Mouse (Mus musculus) left cerebral cortex, postnatal 25 days (tissue): Measurements from ENCODE around the gene Ntm. TPM values are rescaled to one million over a fixed set of nuclear protein-coding genes. Genes with fewer than 3 reads are reported as not detected.

Source experiments
- DNase-seq, 2 experiments: peaks; one replicate each; pipeline ENCODE4 v3.0.0; 2022; ENCODE audit warnings: low spot score in 2 of 2, mixed read lengths in 1 of 2
- intact Hi-C: fragments of 180-260 bp; cut with DNase I; formaldehyde crosslinking; loops from one replicate; pipeline ENCODE4 v1.15.1; 2025
- total RNA-seq, 2 experiments: library from RNA; stranded (reverse); gene quantifications; 2 replicates each; pipeline ENCODE4 v1.2.3; 2021

The Ntm gene
- total RNA-seq, 2 experiments from 2014 or later: 288 to 306 TPM

DNA sequence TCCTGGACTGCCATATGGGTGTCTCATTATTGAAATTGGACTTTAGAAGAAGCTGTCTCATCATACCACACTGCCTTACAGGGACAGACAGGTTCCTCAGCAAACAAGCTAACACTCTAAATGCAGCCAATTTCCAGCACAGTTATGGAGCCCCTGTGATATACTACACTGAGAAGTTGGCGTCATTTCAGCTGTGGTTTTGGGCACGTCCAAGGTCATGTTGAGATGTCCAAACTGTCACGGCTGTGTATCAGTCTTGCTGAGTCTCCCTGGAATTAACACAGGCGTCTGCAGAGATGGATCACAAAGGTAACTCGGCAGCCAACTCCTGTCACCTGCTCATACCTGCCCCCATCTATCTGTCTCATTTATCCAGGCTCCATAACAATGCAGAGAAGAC, 779.9 kb downstream of the Ntm start:
- DNase-seq: no peak
- intact Hi-C loops: no loop called here

DNA sequence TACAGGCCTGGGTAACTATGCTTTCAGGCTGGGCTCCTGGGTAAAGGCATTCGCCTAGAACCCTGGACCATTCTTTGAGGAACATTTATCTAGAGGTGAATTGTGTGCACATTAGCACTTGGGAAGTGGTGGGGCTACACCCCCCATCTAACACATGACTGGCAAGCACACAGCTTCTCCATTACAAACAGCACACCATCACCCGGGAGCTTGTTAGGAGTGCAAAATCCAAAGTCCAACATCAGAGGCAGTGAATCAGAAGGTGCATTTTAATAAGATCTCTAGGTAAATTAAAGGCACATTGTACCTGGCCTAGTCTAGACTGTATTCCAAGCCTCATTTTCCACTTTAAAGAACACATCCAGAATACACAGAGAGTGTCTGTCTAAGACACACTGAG, 781.3 kb downstream of the Ntm start:
- no peak for DNase-seq
- intact Hi-C loops: no loop called here

DNA sequence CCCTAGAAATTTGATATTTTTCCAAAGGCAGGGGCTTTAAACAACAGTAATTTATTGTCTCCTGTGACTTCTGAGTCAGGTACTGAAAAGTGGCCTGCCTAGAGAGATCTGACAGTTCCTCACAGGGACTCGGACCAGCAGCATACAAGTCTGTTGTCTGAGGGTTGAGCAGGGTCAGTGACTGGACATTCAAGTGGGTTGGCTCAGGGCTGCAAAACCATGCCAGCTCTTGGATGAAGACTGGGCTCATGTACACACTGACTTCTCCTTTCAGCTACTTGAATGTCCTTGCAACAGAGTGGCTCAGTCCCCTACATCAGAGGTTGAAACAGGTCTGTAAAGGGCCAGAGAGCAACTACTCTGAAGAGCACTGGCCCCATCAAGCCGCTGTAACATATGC, 797.2 kb downstream of the Ntm start:
- DNase-seq: no peak
- intact Hi-C loops: no loop called here

DNA sequence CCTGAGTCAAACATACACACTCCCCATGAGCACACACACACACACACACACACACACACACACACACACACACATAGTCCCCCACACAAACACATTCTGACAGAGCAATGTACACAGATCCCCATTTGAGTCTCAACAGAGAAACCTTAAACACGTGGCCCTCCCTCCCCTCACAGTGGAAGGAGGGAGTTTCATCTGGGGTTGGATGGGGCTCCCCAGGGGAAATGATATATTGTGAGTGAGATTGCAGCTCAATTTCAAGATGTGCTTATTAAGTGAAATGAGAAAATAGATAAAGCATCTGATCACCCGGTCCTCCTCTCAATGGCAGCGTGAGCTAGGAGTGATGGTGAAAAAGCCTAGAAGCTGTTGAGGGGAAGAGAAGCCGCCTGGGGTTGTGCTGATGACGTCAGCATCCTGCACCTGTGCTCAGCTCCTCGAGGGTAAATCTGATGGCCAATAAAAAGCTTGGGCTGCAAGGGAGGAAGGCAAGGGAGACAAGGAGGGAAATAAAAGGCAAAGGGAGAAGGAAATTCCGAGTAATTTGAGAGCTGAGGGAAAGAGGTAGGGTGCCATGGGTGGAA, 801.8 kb downstream of the Ntm start:
- DNase-seq: peak in 1 of 2 experiments; percentile 27
- intact Hi-C loops: no loop called here

DNA sequence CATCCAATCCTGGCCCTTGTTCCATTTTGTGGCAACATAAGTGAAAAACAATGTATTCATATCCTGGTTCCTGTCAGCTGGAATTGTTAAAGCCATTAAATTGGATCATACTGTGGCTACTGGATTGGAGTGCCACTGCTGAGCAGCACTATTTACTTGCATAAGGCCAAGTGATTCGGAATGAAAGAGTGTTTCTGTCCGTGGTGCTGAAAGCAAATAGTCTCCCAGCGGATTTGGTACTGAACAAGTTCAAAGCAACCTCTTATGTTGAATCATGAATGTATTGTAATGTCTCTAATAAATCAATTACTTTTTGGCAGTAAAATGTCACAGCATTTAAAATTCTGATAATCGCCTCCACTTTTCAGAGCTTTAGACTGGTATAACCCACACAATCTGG, 817.0 kb downstream of the Ntm start:
- intact Hi-C loops: no loop called here
- no peak for DNase-seq

DNA sequence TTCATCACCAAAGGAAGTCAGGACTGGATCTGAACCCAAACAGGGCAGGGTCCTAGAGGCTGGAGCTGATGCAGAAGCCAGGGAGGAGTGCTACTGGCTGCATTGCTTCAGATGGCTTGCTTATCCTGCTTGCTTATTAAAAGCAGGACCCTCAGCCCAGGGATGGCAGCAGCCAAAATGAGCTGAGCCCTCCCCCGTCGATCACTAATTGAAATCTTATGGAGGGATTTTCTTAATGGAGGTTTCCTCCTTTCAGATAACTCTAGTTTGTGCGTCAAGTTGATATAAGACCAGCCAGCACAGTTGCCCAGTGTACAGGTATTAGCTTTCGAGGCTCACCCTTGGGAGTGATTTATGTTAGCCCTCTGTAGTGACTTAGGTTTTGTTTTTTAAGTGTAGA, 826.9 kb downstream of the Ntm start:
- intact Hi-C loops: no loop called here
- no peak for DNase-seq

DNA sequence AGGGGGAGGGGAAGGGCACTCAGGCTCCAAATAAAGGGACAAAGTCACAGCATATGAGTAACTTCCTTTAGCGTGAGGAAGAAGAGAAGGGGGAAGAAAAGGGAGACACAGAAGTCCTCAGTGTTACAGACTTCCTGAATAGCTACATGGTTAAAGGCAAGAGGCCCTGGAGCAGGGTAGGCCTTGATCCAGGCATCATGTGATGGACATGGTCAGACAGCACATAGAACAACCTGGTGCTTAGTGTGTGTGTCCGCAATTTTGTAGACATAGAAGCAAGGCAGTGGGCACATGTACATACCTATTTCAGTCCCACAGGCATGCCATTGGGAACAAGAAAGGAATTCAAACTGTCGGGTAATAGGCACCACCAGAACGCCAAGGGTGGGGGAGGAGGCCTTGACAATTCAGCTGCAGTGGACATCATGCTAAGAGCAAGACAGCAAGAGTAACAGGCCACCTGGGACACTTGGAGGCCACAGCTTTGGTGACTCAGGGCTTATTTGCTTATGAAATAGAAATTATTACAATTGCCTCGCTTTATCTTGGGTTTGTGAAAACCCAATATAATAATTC, 832.1 kb downstream of the Ntm start:
- intact Hi-C loops: no loop called here
- no peak for DNase-seq

DNA sequence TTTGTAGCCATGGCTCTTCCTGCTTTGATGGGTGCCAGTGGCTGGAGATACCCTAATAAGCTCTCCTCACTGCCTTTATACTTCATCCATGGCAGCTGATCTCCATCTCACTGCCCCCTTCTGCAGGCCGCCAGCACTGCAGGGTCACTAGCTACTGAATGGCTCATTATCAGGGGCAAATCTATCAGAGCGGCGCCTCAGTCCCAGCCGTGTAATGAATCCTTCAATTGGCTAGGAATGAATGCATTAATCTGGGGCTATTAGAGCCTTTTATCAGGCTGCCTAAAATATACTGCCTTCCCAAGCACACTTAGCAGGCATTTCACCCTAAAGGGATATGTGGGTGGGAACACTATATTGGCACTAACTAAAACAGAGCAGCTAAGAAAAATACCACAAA, 832.6 kb downstream of the Ntm start:
- no peak for DNase-seq
- intact Hi-C loops: no loop called here

DNA sequence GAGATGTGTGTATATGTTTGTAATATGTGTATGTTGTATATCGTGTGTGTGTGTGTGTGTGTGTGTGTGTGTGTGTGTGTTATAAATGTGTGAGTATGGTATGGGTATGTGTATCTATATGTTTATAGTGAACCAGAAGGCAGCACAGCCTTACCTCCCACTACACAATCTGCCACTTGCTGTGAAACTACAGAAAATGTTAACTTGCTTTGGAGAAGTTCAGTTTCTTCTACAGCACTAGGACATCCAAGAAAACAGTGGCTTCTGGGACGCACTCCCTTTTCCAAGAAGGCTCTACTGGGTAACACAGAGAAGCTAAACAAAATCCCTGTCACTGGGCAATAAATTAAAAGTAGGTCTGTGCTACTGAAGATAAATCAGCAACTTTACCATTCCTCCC, 834.5 kb downstream of the Ntm start:
- intact Hi-C loops: no loop called here

DNA sequence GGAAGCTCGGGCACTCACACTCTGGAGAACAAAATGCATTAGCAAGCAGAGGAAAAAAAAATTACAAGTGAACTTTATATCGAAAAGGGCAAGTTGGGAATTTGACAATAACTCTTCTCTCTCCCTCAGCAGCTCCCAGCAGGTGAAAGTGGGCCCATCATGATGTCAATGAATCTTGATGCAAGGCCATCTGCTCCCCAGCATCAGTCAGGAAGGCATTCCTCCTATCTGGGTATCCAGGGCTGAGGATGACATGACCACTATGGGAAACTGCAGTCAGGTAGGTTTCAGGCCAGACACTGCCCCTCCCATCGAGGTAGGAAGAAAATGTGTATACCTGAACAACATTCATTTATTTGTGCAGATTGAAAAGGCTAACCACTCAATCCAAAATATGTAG, 838.5 kb downstream of the Ntm start:
- intact Hi-C loops: no loop called here

More for the DNA sequence above, 834.5 kb downstream of the Ntm start:
- DNase-seq: peak in 1 of 2 experiments; percentile 66

DNA sequence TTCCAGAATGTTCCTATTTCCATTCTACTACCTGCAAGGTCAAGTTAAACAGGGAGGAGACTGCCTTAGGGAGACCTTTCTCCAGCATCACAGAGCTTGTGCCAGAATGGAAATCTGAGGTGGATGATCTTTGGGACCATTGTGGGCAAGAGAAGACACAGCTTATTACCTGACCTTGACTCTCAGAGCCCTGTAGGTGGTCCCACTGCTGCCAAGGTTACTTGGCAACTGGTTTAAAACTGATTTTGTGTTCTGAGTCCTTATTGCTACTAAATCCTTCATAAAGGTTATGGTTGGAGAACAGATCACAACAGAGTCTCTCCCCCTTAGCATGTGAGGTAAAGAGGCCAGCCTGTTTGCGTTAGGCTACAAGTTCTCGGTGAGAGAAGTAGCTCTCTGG, 839.1 kb downstream of the Ntm start:
- intact Hi-C loops: no loop called here

More for the DNA sequence above, 838.5 kb downstream of the Ntm start:
- DNase-seq: no peak

DNA sequence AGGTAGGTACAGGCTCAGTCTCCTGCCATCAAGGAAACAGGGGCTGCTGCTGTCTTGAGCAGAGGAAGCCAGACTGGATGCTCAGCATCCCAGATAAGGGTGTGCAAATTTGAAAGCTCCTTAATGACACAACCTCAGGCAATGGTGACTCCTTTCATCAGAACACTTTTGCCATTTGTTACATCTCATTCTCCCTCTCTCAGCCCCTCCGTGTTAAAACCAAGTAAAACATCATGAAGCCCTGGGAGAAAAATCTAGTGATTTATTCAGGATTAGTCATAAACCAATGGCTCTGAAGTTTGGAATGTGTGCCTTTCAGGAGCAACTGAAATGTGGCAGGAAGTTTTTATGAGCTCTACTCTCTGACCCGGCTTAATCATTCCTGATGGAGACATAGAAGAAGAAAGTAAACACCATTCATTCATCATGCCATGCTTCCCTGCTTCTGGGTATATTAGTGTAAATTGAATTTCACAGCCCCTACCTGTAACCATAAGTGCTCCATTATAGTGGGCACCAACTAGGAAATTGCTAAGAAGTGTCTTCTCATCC, 845.3 kb downstream of the Ntm start:
- intact Hi-C loops: no loop called here
- no peak for DNase-seq

More for the DNA sequence above, 839.1 kb downstream of the Ntm start:
- no peak for DNase-seq

DNA sequence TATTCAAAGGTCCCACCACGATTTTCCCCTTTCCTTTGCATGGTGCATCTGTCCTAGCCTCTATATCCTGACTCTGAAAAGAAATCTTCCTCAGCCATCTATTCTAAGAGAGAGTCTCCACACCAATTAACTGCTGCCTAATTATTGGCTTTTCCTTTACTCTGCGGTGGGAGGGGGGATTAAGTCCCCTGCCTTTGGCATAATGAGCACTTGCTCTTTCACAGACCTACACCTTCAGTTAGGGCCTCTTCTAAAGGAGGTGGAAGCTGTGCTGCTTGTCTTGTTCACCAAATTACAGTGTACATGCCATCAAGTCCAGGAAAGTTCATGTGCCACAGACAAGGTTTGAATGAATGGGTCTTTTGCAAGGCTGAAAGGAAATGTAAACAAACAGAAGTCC, 847.6 kb downstream of the Ntm start:
- intact Hi-C loops: no loop called here
- no peak for DNase-seq

DNA sequence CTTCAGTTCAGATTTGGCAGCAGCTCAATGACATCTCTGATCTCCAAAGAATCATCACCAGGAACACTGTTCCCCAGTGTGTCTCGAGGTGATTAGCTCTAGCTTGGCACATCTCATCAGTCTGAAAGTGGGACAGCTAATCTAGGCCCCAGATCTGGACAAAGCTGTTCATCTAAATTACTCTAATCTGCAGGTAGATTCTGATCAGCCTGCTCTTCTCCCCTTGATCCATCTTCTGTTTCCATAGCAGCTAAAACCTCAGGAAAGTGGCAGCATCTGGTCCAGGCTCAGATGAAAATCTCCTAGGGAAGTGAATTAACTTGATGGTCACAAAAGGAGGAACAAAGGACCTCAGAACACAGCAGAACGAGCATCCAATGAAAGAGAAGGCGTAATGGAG, 856.2 kb downstream of the Ntm start:
- intact Hi-C loops: no loop called here
- no peak for DNase-seq

DNA sequence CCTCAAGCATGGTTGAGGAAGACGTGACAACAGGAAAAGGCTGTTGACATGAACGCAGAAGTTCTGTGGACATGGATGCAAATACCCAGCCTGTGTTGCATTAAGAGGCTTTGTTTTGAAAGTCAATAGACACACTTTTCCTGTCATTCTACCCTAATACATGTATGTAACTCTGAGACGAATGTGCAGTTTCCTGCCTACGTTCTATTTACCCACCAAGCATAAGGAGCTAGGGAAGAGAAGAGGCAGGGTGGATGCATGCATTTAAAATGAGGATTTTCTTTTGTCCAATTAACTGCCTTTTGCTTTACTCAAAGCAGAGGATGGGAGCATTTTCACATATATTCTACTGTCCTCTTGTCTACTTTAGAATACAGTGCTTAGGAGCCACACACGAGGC, 858.5 kb downstream of the Ntm start:
- no peak for DNase-seq
- intact Hi-C loops: no loop called here

DNA sequence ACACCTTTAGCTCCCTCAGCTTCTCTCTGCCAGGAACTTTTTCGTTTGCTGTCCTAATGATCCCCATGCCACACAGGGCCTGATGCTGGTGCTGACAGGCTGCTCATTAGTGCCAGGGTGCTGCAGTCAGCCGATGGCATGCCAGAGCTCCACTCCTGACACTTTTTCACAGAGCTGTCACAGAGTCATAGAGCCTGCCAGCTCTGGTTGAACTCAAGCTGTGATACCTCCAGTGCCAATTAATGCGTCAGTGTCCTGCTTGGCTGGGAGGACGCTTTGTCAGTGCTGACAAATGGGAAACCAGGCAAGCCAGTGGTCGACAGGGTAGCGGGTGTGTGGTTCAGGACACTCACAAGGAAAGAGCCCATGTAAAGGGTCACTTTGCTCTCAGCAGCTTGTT, 858.9 kb downstream of the Ntm start:
- intact Hi-C loops: no loop called here
- peak in 1 of 2 experiments; percentile 19 for DNase-seq

DNA sequence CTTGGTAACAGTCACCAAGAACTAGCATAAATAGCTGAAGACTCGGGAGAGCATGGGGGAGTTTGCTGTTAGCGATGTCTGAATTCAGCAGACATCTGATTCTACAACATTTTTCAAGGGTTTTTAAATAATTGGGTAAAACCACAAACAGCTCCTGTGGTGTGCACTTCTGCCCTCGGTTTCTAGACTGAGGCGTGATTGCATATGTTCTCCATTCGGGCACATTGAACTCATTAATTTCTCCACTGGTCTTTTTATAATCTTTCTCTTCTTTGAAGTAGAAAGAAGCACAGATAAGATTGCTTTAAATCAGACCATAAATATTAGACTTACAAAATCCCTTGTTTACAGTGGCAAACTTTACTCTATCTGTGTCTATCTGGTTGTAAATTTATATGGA, 862.3 kb downstream of the Ntm start:
- DNase-seq: peak in 1 of 2 experiments; percentile 50
- intact Hi-C loops: no loop called here

DNA sequence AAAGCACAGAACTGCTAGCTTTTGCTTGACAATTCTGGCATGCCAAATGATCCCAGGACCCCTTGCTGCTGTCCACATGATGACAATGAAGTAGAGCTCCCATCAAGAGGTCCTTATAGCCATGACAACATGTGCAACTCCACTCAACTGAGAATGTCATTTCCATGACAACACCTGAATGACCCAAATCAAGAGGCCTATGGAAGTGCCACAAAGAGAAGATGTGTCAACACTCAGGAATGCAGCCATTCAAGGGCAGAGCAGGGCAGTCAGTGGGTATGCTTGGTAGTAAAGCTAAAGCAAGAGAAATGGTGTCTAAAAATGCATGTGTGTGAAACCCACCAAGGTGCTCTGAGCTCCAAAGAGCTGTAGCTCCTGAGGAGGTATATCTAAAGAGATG, 870.5 kb downstream of the Ntm start:
- intact Hi-C loops: no loop called here
- no peak for DNase-seq

DNA sequence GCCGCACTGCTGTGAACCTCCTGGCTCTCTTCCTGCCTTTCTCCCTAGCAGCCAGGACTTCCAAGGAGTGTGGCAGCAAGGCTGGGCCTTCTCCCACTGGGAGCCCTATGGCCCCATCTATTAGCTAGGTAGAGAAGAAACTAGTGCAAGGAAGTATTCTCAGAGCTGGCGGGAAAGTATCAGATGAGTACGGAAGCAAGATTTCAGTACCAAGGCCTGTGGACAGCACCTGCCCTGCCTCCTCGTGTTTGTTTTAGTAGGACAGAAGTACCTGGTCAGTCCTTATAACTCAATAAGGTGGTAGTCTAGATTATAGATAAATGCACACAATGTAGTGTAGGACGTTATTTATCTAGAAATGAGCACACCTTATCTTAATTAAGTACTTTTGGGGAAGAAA, 874.3 kb downstream of the Ntm start:
- intact Hi-C loops: no loop called here
- no peak for DNase-seq

DNA sequence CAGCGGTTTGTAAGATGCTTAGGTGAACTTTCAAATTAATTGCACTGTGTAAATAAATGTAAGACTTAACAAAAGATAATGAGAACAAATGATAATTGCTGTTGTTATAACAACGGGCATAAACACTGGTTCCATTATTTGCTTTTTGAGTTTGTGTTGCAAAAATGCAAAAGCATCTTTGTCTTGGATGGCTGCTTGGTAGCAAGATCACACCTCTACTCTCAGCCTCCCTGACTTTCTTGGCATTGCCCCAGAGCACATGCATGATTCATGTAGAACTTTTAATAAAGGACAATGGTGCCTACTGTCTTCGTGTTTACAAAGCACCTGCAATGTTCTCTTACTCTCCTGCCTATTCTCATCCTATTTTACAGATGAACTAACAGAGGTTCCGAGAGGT, 875.3 kb downstream of the Ntm start:
- DNase-seq: no peak
- intact Hi-C loops: no loop called here

DNA sequence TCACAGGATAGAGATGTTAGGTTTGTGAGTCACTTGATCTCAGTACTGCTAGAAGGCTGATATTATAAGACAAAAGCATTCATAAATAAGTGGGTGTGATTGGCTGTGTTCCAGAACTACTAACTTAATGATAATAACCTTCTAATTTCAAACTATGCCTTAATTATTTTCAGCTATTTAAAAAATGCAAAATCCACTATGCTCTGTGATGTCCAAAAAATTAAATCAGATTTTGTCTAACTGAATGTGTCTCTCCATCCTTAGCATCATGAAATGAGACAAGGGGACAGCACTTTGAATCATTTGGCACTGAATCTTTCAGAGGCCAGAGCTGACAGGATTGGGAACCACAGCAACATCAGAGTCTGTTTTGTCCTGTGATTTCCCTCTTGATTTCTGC, 875.8 kb downstream of the Ntm start:
- no peak for DNase-seq
- intact Hi-C loops: no loop called here
